35 mouse cellular contexts compared by ENCODE assay signal in genomic region chr7:99463120-99463519, GRCm38 (mm10). TPM values are rescaled to one million over a fixed set of nuclear protein-coding genes. Genes with fewer than 3 reads are reported as not detected.
"Had no signal": no experiment of that assay in that cellular context is flagged by ENCODE, and none has a peak within 500 bp of the region (broad histone marks: within the 10 kb centered on the region; RNA-seq: fewer than 3 reads in every experiment).

No protein-coding gene starts in this region.

- H3K27me3 ChIP-seq: limb, embryonic 13.5 days; limb, embryonic 15.5 days; lung, embryonic 15.5 days; midbrain, embryonic 15.5 days; neural tube, embryonic 12.5 days had no signal

- H3K9me3 ChIP-seq: limb, embryonic 10.5 days; limb, embryonic 13.5 days; limb, embryonic 15.5 days; liver, embryonic 12.5 days; liver, embryonic 13.5 days; liver, embryonic 15.5 days; lung, embryonic 15.5 days; midbrain, embryonic 10.5 days; midbrain, embryonic 12.5 days; midbrain, embryonic 13.5 days; midbrain, embryonic 15.5 days; neural tube, embryonic 12.5 days had no signal

- DNase-seq: left cerebral cortex, postnatal 4 days; liver; liver, embryonic 13.5 days; liver, postnatal 0 days; lung, adult 18-20 months; lung, adult 2 months; lung, embryonic 14.5 days; lung, postnatal 10 days; lung, postnatal 14 days; lung, postnatal 36 days; lung, postnatal 4 days; midbrain, embryonic 14.5 days had no signal

- H3K4me2 ChIP-seq: limb, embryonic 12.5 days; limb, embryonic 13.5 days; limb, embryonic 15.5 days; liver, embryonic 11.5 days; liver, embryonic 12.5 days; liver, embryonic 13.5 days; liver, embryonic 15.5 days; lung, embryonic 14.5 days; lung, embryonic 15.5 days; midbrain, embryonic 11.5 days; midbrain, embryonic 12.5 days; midbrain, embryonic 13.5 days; midbrain, embryonic 15.5 days; neural tube, embryonic 12.5 days had no signal

- H3K4me3 ChIP-seq: limb, embryonic 10.5 days; limb, embryonic 12.5 days; limb, embryonic 13.5 days; limb, embryonic 15.5 days; liver, embryonic 12.5 days; liver, embryonic 13.5 days; liver, embryonic 15.5 days; lung, embryonic 15.5 days; megakaryocyte, embryonic 14.5 days; midbrain, embryonic 10.5 days; midbrain, embryonic 12.5 days; midbrain, embryonic 13.5 days; midbrain, embryonic 15.5 days; myocyte; neural tube, embryonic 12.5 days had no signal

- H3K36me3 ChIP-seq: liver, embryonic 12.5 days; liver, embryonic 13.5 days; liver, embryonic 15.5 days; lung, embryonic 15.5 days had no signal

- ATAC-seq: liver, embryonic 12.5 days; liver, postnatal 0 days; lung, postnatal 0 days; midbrain, embryonic 13.5 days; midbrain, embryonic 15.5 days; midbrain, embryonic 16.5 days had no signal

- H3K9ac ChIP-seq: limb, embryonic 12.5 days; limb, embryonic 13.5 days; limb, embryonic 15.5 days; liver, embryonic 12.5 days; liver, embryonic 13.5 days; liver, embryonic 14.5 days; liver, embryonic 15.5 days; liver, postnatal 0 days; lung, embryonic 14.5 days; lung, embryonic 15.5 days; midbrain, embryonic 12.5 days; midbrain, embryonic 13.5 days; midbrain, embryonic 15.5 days; neural tube, embryonic 12.5 days had no signal

- H3K27ac ChIP-seq: limb, embryonic 10.5 days; limb, embryonic 12.5 days; limb, embryonic 13.5 days; limb, embryonic 15.5 days; liver, embryonic 12.5 days; liver, embryonic 13.5 days; liver, embryonic 14.5 days; liver, embryonic 15.5 days; lung, embryonic 15.5 days; macrophage; midbrain, embryonic 10.5 days; midbrain, embryonic 12.5 days; midbrain, embryonic 13.5 days; midbrain, embryonic 15.5 days; neural tube, embryonic 12.5 days had no signal

RNA-seq across cellular contexts. Expression of gene Klhl35, which starts 2.7 kb away (rescaled TPM):
- total RNA-seq: liver, adult 2 months; monocyte, adult 5-6 weeks had no signal
- polyA plus RNA-seq: liver, embryonic 16.5 days; macrophage; myocyte had no signal
